Mouse (Mus musculus): ENCODE results near the gene Dennd4c. TPM values are rescaled to one million over a fixed set of nuclear protein-coding genes. Genes with fewer than 3 reads are reported as not detected.
"Not testable (repeated sequence)": the region's sequence is repeated elsewhere in the genome, so short reads cannot be mapped to it uniquely, and the experiment has no call there.

Gene Dennd4c
- polyA plus RNA-seq, 1 experiment: 7.0 TPM

DNA sequence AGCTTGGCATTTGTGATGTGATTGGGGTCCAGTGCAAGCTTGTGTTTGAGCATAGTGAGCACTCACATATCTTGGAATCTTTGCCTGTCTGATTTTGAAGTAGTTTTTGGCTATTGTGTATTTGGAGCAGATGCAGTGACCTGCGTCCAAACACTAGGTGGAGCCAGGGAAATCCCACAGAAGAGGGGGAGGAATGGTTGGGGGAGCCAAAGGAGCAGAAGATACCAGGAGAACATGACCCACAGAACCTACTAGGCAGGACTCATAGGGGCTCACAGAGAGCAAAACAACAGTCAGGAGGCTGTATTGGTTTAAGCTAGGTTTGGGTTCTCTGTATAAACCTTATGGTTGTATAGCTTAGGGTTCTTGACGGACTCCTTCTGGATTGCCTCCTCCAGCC is 62.2 kb downstream of the Dennd4c start:
- Histone ChIP-seq H3K27me3 (ENCODE audit: control insufficient read depth, insufficient read depth, low read length) (no peaks in the 10 kb centered on the region), H3K4me3 (ENCODE audit: control insufficient read depth, low read depth, low read length) (no peak overlapping the region), H3K4me1 (ENCODE audit: control insufficient read depth, insufficient read depth, low read length) (no peaks in the 10 kb centered on the region), H3K27ac (ENCODE audit: control insufficient read depth, insufficient read depth, low read depth, low read length) (no peak overlapping the region), H3K36me3 (ENCODE audit: control insufficient read depth, insufficient read depth, low read length) (0 out of 2 replicates have a peak, but pooled peaks cover 1% of the 10 kb centered on the region)
- TF ChIP-seq POLR2A (IDR thresholded peaks at IDR 0.05; ENCODE audit: control insufficient read depth, low read depth, low read length): no peak
- TF ChIP-seq CTCF (IDR thresholded peaks at IDR 0.05; ENCODE audit: control insufficient read depth, insufficient read depth, insufficient replicate concordance, low read depth, low read length): 0 out of 2 replicates have a peak, but pooled peaks have one; percentile 15

DNA sequence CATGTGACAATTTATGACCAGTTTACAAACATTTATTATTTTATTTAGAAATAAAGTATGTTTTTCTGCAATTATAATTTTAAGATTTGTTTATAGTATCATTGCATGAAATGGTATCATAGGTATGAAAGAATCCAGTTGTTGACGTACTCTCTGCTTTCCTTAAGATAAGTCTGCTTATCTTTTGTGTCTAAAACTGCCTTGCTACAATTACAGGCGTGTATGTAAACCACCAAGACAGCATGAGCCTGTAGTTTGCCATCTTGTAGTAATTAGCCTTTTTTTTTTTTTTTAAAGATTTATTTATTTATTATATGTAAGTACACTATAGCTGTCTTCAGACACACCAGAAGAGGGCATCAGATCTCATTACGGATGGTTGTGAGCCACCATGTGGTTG is 66.5 kb downstream of the Dennd4c start:
- Histone ChIP-seq H3K4me1 (ENCODE audit: control insufficient read depth, insufficient read depth, low read length) (no peaks in the 10 kb centered on the region), H3K36me3 (ENCODE audit: control insufficient read depth, insufficient read depth, low read length) (peaks cover 2% of the 10 kb centered on the region), H3K4me3 (ENCODE audit: control insufficient read depth, low read depth, low read length) (no peak overlapping the region), H3K27ac (ENCODE audit: control insufficient read depth, insufficient read depth, low read depth, low read length) (no peak overlapping the region), H3K27me3 (ENCODE audit: control insufficient read depth, insufficient read depth, low read length) (no peaks in the 10 kb centered on the region)
- TF ChIP-seq CTCF (IDR thresholded peaks at IDR 0.05; ENCODE audit: control insufficient read depth, insufficient read depth, insufficient replicate concordance, low read depth, low read length) (no peak), POLR2A (IDR thresholded peaks at IDR 0.05; ENCODE audit: control insufficient read depth, low read depth, low read length) (no peak)

DNA sequence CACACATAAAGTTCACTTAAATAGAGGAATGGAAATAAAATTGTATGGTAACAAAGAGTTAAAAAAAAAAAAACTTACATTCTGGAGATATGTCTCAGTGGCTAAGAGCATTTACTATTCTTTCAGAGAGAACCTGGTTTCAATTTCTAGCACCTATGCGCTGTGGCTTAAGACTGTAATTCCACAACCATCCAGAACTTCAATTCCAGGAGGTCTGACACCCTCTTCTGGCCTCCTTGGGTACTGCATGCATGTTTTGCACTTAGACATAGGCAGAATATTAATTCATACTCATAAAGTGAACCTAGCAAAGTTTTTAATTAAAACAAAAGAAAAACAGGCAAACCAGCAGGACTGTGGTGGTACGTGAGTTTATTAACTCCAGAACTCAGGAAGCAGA is 74.8 kb downstream of the Dennd4c start:
- TF ChIP-seq POLR2A (IDR thresholded peaks at IDR 0.05; ENCODE audit: control insufficient read depth, low read depth, low read length) (no peak), CTCF (IDR thresholded peaks at IDR 0.05; ENCODE audit: control insufficient read depth, insufficient read depth, insufficient replicate concordance, low read depth, low read length) (no peak)
- peaks cover 2% of the 10 kb centered on the region for H3K36me3 ChIP-seq (ENCODE audit: control insufficient read depth, insufficient read depth, low read length)

DNA sequence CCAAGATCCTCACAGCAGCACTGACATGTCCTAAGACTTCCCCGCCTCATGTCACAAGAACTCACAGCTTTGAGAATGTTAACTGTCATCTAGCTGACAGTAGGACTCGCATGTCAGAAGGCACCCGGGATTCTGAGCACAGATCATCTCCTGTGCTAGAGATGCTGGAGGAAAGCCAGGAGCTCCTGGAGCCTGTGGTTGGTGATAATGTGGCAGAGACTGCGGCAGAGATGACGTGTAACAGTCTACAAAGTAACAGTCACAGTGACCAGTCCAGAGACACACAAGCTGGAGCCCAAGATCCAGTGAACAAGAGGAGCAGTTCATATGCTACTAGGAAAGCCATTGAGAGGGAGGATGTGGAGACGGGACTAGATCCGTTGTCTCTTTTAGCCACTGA is 76.8 kb downstream of the Dennd4c start:
- no peaks in the 10 kb centered on the region for H3K27me3 ChIP-seq (ENCODE audit: control insufficient read depth, insufficient read depth, low read length)
- H3K36me3 ChIP-seq (ENCODE audit: control insufficient read depth, insufficient read depth, low read length): peaks cover 1% of the 10 kb centered on the region; the same call in 1 of the 2 replicates
- no peaks in the 10 kb centered on the region for H3K4me1 ChIP-seq (ENCODE audit: control insufficient read depth, insufficient read depth, low read length)
- TF ChIP-seq POLR2A (IDR thresholded peaks at IDR 0.05; ENCODE audit: control insufficient read depth, low read depth, low read length) (no peak), CTCF (IDR thresholded peaks at IDR 0.05; ENCODE audit: control insufficient read depth, insufficient read depth, insufficient replicate concordance, low read depth, low read length) (no peak)
- no peak overlapping the region for H3K4me3 ChIP-seq (ENCODE audit: control insufficient read depth, low read depth, low read length)
- H3K27ac ChIP-seq (ENCODE audit: control insufficient read depth, insufficient read depth, low read depth, low read length): no peak overlapping the region

More for the DNA sequence above, 74.8 kb downstream of the Dennd4c start:
- Histone ChIP-seq H3K27me3 (ENCODE audit: control insufficient read depth, insufficient read depth, low read length) (no peaks in the 10 kb centered on the region), H3K4me3 (ENCODE audit: control insufficient read depth, low read depth, low read length) (no peak overlapping the region), H3K4me1 (ENCODE audit: control insufficient read depth, insufficient read depth, low read length) (no peaks in the 10 kb centered on the region), H3K27ac (ENCODE audit: control insufficient read depth, insufficient read depth, low read depth, low read length) (no peak overlapping the region)

DNA sequence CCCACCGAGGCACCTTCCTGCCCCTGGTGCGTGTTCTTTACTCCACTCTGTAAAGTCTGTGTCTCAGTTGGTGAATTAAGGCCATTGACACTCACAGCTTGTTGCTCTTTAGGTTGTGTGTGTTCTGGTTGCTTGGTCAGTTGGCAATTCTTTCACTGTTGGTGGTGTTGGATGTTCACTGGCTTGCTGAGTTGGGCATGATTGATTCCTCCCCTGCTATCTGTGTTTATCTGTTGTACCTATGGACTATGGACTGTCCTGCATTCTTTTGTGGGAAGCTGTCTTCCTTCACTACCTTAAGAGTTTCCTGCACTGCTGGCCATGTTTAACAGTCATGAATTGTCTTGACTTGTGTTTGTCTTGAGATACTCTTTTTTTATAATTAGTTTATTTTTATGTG is 83.5 kb downstream of the Dennd4c start:
- peaks cover 1% of the 10 kb centered on the region; the same call in 1 of the 2 replicates for H3K36me3 ChIP-seq (ENCODE audit: control insufficient read depth, insufficient read depth, low read length)
- no peaks in the 10 kb centered on the region for H3K27me3 ChIP-seq (ENCODE audit: control insufficient read depth, insufficient read depth, low read length)
- H3K4me1 ChIP-seq (ENCODE audit: control insufficient read depth, insufficient read depth, low read length): no peaks in the 10 kb centered on the region
- no peak for TF ChIP-seq CTCF (IDR thresholded peaks at IDR 0.05; ENCODE audit: control insufficient read depth, insufficient read depth, insufficient replicate concordance, low read depth, low read length)
- TF ChIP-seq POLR2A (IDR thresholded peaks at IDR 0.05; ENCODE audit: control insufficient read depth, low read depth, low read length): no peak
- no peak overlapping the region for H3K27ac ChIP-seq (ENCODE audit: control insufficient read depth, insufficient read depth, low read depth, low read length)
- no peak overlapping the region for H3K4me3 ChIP-seq (ENCODE audit: control insufficient read depth, low read depth, low read length)

DNA sequence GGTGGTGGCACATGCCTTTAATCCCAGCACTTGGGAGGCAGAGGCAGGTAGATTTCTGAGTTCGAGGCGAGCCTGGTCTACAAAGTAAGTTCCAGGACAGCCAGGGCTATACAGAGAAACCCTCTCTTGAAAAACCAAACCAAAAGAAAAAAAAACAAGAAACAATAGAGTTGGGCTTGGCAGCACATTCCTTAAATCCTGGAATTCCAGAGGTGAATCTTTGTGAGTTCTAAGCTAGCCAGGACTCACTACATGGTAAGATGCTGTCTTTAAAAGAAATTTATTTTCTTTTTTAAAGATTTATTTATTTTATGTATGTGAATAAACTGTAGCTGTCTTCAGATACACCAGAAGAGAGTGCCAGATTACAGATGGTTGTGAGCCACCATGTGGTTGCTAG is 92.8 kb downstream of the Dennd4c start:
- H3K27ac ChIP-seq (ENCODE audit: control insufficient read depth, insufficient read depth, low read depth, low read length); H3K4me3 ChIP-seq (ENCODE audit: control insufficient read depth, low read depth, low read length); H3K36me3 ChIP-seq (ENCODE audit: control insufficient read depth, insufficient read depth, low read length); H3K4me1 ChIP-seq (ENCODE audit: control insufficient read depth, insufficient read depth, low read length); H3K27me3 ChIP-seq (ENCODE audit: control insufficient read depth, insufficient read depth, low read length): not testable (repeated sequence)

DNA sequence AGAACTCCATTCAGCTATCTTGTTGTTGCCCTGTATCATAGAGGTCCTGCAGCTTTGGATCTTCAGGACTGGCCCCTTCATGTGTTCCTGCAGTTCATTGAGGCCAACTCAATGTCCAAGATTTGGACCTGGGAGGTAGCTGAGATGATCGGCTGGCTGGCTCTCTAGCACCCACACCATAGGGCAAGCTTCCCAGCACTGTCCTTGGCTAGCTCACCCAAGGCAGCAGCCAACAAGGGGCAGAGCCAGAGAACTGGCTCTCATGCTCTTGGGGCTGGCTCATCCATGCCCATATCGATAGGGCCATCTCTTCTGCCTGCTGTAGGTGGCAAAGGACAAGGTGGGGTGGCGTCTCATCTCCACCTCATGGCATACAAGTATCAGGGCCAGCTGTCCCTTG is 97.0 kb downstream of the Dennd4c start:
- no peaks in the 10 kb centered on the region for H3K27me3 ChIP-seq (ENCODE audit: control insufficient read depth, insufficient read depth, low read length)
- TF ChIP-seq POLR2A (IDR thresholded peaks at IDR 0.05; ENCODE audit: control insufficient read depth, low read depth, low read length) (no peak), CTCF (IDR thresholded peaks at IDR 0.05; ENCODE audit: control insufficient read depth, insufficient read depth, insufficient replicate concordance, low read depth, low read length) (no peak)
- H3K4me1 ChIP-seq (ENCODE audit: control insufficient read depth, insufficient read depth, low read length): no peaks in the 10 kb centered on the region
- H3K27ac ChIP-seq (ENCODE audit: control insufficient read depth, insufficient read depth, low read depth, low read length): no peak overlapping the region
- H3K4me3 ChIP-seq (ENCODE audit: control insufficient read depth, low read depth, low read length): no peak overlapping the region
- no peaks in the 10 kb centered on the region for H3K36me3 ChIP-seq (ENCODE audit: control insufficient read depth, insufficient read depth, low read length)

DNA sequence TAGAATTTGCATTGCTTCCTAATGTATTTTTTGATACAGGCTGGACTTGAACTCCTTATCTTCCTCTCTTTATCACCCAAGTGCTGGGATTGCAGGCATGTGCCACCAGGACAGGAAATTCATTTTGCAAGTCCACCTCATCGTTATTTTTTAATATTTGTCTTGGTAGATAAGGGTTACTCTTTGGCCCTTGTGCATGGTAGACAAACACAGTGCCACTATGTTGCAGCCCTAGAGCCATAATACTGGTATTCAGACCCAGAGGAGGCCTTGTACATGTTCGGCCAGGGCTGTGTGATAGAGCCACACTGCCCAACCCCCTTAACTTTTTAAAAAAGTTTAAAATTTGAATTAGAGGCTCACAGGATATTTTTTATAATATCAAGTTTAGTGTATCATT is 98.9 kb downstream of the Dennd4c start:
- no peak for TF ChIP-seq CTCF (IDR thresholded peaks at IDR 0.05; ENCODE audit: control insufficient read depth, insufficient read depth, insufficient replicate concordance, low read depth, low read length)
- TF ChIP-seq POLR2A (IDR thresholded peaks at IDR 0.05; ENCODE audit: control insufficient read depth, low read depth, low read length): no peak
- H3K27me3 ChIP-seq (ENCODE audit: control insufficient read depth, insufficient read depth, low read length): no peaks in the 10 kb centered on the region
- no peak overlapping the region for H3K4me3 ChIP-seq (ENCODE audit: control insufficient read depth, low read depth, low read length)
- no peaks in the 10 kb centered on the region for H3K36me3 ChIP-seq (ENCODE audit: control insufficient read depth, insufficient read depth, low read length)
- no peak overlapping the region for H3K27ac ChIP-seq (ENCODE audit: control insufficient read depth, insufficient read depth, low read depth, low read length)
- H3K4me1 ChIP-seq (ENCODE audit: control insufficient read depth, insufficient read depth, low read length): no peaks in the 10 kb centered on the region

Measured in testis, adult 2 months (tissue).